Mouse (Mus musculus) retina, postnatal 7 days (tissue): ENCODE measurements around the gene Ccdc138.

Experiments
- DNase-seq: peaks from one replicate; pipeline ENCODE4 v3.0.0-alpha.2; 2012; ENCODE audit warnings: low read depth, low spot score

Gene Ccdc138

GRCm38 (mm10) chr10:58560521-58560920, 62.8 kb downstream of the Ccdc138 start:
- DNase-seq: no peak

GRCm38 (mm10) chr10:58585427-58586223, 87.9 kb downstream of the Ccdc138 start:
- no peak for DNase-seq

- DNase-seq: no peak
Observed at GRCm38 (mm10) chr10:58594486-58594885, 96.7 kb downstream of the Ccdc138 start.

GRCm38 (mm10) chr10:58595197-58595596, 97.4 kb downstream of the Ccdc138 start:
- no peak for DNase-seq

- no peak for DNase-seq
Observed at GRCm38 (mm10) chr10:58595821-58596220, 98.1 kb downstream of the Ccdc138 start.

- no peak for DNase-seq
Observed at GRCm38 (mm10) chr10:58600151-58600550, 102.4 kb downstream of the Ccdc138 start.

- no peak for DNase-seq
Observed at GRCm38 (mm10) chr10:58600983-58601382, 103.2 kb downstream of the Ccdc138 start.

GRCm38 (mm10) chr10:58601431-58601901, 103.7 kb downstream of the Ccdc138 start:
- no peak for DNase-seq

GRCm38 (mm10) chr10:58601946-58602345, 104.2 kb downstream of the Ccdc138 start:
- no peak for DNase-seq

GRCm38 (mm10) chr10:58604779-58605178, 107.0 kb downstream of the Ccdc138 start:
- DNase-seq: no peak

GRCm38 (mm10) chr10:58606356-58606755, 108.6 kb downstream of the Ccdc138 start:
- DNase-seq: no peak

- DNase-seq: no peak
Observed at GRCm38 (mm10) chr10:58608858-58609257, 111.1 kb downstream of the Ccdc138 start.

- no peak for DNase-seq
Observed at GRCm38 (mm10) chr10:58610484-58611261, 112.9 kb downstream of the Ccdc138 start.

- DNase-seq: no peak
Observed at GRCm38 (mm10) chr10:58614601-58615000, 116.9 kb downstream of the Ccdc138 start.

GRCm38 (mm10) chr10:58616565-58616964, 118.8 kb downstream of the Ccdc138 start:
- no peak for DNase-seq

GRCm38 (mm10) chr10:58618501-58619216, 120.9 kb downstream of the Ccdc138 start:
- DNase-seq: no peak

GRCm38 (mm10) chr10:58619266-58619665, 121.5 kb downstream of the Ccdc138 start:
- no peak for DNase-seq

- no peak for DNase-seq
Observed at GRCm38 (mm10) chr10:58624848-58625711, 127.3 kb downstream of the Ccdc138 start.
